Mouse (Mus musculus): ENCODE data around the gene Prss47.

Prss47 gene

DNA sequence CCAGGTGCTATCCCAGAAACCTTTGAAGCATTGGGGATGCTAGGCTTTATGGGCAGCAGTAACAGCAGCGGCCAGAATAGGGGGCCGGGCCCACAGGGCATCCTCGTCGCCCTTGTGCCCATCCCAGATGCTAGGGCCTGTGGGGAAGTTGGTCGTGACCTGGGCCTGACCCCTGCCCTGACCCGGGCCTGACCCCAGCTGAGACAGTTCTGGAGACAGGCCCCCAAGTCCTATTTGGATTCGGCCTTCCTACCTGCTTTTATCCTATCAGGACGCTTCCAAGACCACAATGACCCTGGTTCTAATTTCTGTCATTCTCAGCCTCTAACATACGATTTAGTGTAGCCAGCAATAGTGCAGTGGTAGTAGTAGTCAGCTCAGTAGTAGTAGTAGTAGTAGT, at the start of gene Prss47:
TSS of gene Prss47 (minus strand) at position 101 of the 400 bp plus-strand sequence.
- DNase-seq (ENCODE audit: low spot score in 2 of 2), result no peak

DNA sequence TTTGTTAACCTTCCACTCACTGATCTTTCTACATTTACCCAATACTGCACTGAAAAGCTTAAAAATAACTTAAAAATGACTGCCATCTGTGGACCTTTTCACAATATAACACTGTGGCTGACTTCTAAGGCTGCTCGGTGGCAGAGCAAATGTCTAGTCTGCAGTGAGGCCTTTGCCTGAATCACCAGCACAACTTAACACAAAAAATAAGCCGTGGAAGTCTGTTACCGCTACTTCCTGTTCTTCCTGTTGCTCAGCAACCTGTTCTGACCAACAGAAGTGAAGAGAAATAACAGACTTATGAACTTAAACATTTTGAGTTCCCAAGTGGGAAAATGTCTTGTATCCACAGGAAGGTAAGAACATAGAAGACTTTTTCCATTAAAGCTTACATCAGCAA, 48.7 kb upstream of the Prss47 start:
- no peak for DNase-seq (ENCODE audit: low spot score in 2 of 2)

DNA sequence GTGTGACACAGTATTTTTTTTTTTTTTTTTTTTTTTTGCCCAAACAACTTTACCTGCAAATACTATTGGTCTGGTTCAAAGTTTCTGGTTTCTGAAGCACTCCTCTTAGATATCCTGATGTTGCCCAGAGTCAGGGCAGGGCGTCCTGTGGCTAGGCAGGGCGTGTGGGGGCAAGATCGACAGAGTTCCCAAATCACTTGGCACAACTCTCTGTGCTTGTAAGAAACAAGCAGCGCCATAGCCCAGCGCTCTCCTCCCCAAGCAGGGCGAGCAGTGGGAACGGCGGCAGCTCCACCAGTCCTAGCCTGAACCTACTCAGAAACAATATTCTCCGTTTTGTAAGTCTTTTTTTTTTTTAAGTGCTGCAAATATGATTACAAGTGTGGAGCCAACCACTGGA, 48.1 kb upstream of the Prss47 start:
- no peak for DNase-seq (ENCODE audit: low spot score in 2 of 2)

DNA sequence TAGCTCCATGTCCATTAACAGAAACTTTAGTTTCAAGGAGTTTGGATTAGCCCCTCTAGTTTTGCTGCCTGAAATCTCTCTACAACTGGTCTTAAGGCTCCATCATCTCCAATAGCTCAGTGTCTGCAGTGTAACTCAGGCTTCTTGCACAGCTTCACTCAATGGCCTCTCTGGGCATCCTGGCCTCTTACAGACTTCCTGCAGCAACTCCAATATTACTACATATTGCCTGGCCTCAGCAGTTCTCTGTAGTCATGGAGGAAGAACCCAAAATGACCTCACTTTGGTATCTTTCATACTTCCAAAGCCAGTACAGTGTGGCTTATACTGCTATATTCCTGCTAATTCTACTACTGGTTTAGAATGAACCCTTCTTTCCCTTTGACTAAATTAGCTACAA, 44.5 kb upstream of the Prss47 start:
- DNase-seq (ENCODE audit: low spot score in 2 of 2), result no peak

DNA sequence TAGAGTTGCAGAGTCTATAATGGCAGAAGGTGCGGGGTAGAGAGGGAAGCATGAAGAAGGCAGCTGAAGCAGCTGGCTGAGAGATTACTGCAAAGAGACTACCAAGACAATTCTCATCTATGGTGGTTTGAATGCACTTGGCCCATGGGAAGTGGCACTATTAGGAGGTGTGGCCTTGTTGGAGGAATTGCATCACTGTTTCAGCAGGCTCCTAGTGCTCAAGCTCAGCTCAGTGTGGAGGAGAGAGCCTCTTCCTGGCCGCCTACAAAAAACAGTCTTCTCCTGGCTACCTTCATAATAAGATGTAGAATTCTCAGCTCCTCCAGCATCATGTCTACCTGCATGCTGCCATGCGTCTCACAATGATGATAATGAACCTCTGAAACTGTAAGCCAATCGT, 43.4 kb upstream of the Prss47 start:
- DNase-seq (ENCODE audit: low spot score in 2 of 2), result no peak

DNA sequence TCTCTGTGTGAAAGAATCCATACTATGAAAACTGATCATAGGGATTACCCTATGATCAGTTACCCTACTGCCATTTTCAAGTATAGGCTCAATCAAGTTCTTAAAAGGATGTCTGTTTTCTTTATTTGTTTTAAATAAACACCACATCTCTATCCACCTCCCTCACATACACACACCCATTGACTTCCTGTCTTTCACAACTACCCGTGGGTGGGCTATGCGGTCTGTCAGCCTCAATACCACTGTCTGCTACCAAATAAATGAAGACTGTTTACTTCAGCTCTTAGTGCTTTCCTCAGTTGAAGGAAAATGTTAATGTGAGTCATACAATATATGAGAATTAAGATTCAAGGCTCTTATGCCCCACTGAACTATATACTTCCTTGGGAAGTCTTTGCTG, 17.4 kb upstream of the Prss47 start:
- DNase-seq (ENCODE audit: low spot score in 2 of 2), result no peak

DNA sequence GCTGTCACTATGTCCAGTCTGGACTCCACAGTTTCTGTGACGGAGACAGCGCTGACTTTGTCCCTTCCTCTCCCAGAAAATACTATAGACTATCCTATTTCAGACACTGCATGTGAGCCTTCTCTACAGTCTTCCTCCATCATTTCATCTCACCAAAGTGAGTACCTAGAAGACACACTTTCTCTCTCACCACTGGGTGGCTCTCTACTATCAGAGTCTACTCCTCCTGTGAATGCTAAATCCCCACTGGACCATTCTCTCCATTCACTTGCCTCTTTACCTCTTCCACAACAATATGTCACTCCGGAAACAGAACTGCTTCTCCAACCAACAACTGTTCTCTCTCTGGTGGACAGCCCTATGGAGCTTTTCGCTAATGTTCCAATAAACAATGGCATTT, 17.5 kb downstream of the Prss47 start:
- no peak for DNase-seq (ENCODE audit: low spot score in 2 of 2)

DNA sequence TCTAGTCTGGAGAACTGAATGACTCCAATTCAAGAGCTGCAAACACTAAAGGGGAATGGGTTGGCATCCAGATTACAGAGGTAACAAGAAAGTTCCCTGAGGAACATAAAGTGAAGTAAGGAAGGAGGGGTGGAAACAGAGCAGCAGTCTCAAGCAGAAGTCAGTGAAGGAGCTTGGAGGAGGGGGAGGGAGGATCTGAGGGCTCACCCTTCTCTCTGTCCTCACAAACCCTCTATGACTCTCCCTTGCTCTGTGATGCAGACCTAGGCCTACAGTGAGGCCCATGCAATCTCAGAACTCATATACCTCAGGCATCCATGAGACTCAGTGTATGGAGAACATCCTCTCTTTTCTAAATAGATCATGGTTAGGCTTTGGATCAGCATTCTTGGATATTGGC, 19.8 kb downstream of the Prss47 start, which contains the start of gene Spata31d1c:
TSS of gene Spata31d1c (plus strand) at position 301 of the 400 bp plus-strand sequence.
- no peak for DNase-seq (ENCODE audit: low spot score in 2 of 2)

DNA sequence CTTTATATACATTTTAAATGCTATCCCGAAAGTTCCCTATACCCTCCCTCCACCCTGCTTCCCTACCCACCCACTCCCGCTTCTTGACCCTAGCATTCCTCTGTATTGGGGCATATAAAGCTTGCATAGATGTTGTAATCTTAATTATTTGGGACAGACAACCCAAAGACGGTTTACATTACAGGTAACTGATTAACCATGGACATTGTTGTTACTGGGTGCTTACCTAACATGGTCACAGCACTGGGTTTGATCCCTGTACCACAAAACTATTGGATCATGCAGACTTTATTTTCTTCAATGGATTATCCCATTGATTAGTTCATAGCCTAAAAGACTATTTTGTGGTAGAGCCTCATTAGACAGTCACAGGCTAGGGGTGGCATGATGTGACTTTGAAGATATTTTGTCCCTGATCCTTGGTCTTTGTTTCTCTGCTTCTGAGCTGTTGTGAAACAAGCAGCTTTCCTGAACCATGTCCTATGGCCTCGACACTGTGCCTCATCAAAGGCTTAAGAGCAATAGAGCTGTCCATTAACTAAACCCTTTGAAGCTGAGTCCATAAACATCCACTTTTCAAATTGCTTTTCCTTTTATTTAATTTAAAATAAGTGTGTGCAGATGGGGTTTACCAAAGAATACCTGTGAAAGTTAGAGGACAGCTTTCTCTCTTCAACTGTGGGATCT, 41.4 kb downstream of the Prss47 start:
- DNase-seq (ENCODE audit: low spot score in 2 of 2), result no peak

DNA sequence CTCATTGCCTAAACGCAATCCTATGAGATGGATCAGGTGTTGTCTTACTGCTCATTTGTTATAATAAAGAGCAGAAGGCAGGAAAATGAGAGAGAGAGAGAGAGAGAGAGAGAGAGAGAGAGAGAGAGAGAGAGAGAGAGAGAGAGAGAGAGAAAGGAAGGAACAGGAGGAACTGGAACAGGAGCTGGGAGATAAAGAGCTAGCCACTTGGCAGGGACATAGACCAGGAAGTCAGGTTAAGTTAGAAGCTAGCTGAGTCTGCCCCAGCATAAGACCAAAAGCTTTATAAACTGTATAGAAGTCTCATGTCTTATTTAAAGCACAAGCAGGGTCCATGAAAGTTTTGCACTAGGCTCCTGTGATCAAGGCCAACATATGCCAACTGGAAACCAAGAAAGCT, 44.6 kb downstream of the Prss47 start:
- DNase-seq (ENCODE audit: low spot score in 2 of 2), result no peak

DNA sequence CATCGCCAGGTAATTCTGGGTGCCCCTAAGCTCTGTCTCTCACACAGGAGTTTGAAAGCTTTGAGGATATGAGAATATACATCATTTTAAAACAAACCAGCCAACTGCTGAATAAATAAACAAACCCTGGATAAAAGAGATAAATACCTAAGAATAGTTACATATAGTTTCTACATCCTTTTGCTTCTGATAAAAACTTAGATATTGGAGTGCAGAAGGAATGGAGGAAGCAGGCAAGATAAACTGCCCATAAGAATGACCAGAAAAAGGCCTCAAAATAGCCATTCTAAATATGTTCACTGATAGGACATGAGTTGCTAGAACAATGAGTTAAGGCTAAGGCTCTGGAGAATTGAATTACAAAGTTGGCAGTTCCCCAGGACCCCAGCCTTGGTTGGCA, 45.8 kb downstream of the Prss47 start:
- no peak for DNase-seq (ENCODE audit: low spot score in 2 of 2)

DNA sequence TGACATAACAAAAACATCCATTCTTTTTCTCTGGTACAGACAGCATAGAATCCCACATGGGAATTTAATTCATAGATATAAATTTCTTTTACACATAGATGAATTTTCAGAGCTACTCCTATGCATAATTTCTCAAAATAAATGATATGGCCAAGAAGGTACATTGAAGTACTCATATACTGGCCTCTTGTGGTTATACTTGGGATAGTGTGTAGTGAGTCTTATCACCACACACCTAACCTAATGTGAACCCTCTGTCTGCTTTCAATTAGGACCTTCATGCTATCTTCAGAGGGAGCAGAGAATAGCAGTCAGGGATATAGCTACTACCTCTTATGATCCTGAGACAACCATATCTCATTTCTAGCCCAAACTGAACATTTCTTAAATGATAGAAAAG, 47.1 kb downstream of the Prss47 start:
- DNase-seq (ENCODE audit: low spot score in 2 of 2), result no peak

All from spleen, postnatal 14 days (tissue).